Mouse (Mus musculus): ENCODE measurements around the gene Lrguk. TPM values are rescaled to one million over a fixed set of nuclear protein-coding genes. Genes with fewer than 3 reads are reported as not detected.

Gene Lrguk
- polyA plus RNA-seq, 1 experiment from 2014 or later, result 0.47 TPM

Other genes with a start within 250 kb of the Lrguk start
- 45.7 and 50.8 TPM in 2 replicates for gene Slc35b4, start 147.7 kb downstream of the Lrguk start, polyA plus RNA-seq (2015; fragmentation: Nextera tagmentation; extraction: Ambion mirVana)